8 mouse cellular contexts compared by ENCODE assay signal in genomic region chr11:18115693-18116450, GRCm38 (mm10).
A peak's percentile ranks its signal among the peaks of the same experiment; 100 is the strongest.
DNase-seq lines count a peak whose midpoint lies in the region; ATAC-seq lines count a peak whose summit lies in the region.

No protein-coding gene starts in this region.

- DNase-seq in heart, adult 18-20 months, result peak; percentile 40 to 42
- DNase-seq in heart, embryonic 10.5 days (ENCODE audit: low spot score), result no peak
- DNase-seq in cerebellum, adult 18-20 months, result peak; percentile 7 to 14
- peak; percentile 49 for DNase-seq in gastrocnemius, postnatal 10 days
- DNase-seq in layer of hippocampus, postnatal 14 days (ENCODE audit: low spot score in 2 of 2), result peak; percentile 43 to 74
- DNase-seq in liver, result no peak
- no peak for DNase-seq in adrenal gland, postnatal 4 days (ENCODE audit: low spot score in 2 of 2)

- H3K27ac ChIP-seq in heart, embryonic 10.5 days, result no peak overlapping the region
- no peak overlapping the region for H3K27ac ChIP-seq in neural tube, embryonic 15.5 days (replicated peaks)

- H3K9me3 ChIP-seq in heart, embryonic 10.5 days, result no peaks in the 10 kb centered on the region
- no peaks in the 10 kb centered on the region for H3K9me3 ChIP-seq in neural tube, embryonic 15.5 days (replicated peaks)

- peak; percentile 91 for ATAC-seq in neural tube, embryonic 15.5 days (ENCODE audit: low FRiP score)

- no peak overlapping the region for H3K4me2 ChIP-seq in neural tube, embryonic 15.5 days

- WGBS in heart, embryonic 10.5 days, result 78% methylated on average over 9 of the region's 9 CpGs
- WGBS in neural tube, embryonic 15.5 days, result 66% methylated on average over 9 of the region's 9 CpGs

- no peak overlapping the region for H3K4me3 ChIP-seq in heart, embryonic 10.5 days
- no peak overlapping the region for H3K4me3 ChIP-seq in neural tube, embryonic 15.5 days (replicated peaks)

- H3K4me1 ChIP-seq in heart, embryonic 10.5 days, result no peaks in the 10 kb centered on the region
- no peaks in the 10 kb centered on the region for H3K4me1 ChIP-seq in neural tube, embryonic 15.5 days

- H3K27me3 ChIP-seq in heart, embryonic 10.5 days (ENCODE audit: insufficient read depth, poor library complexity, severe bottlenecking), result no peaks in the 10 kb centered on the region
- no peaks in the 10 kb centered on the region for H3K27me3 ChIP-seq in neural tube, embryonic 15.5 days (replicated peaks)

- no peak overlapping the region for H3K9ac ChIP-seq in neural tube, embryonic 15.5 days (replicated peaks)

- no peaks in the 10 kb centered on the region for H3K36me3 ChIP-seq in heart, embryonic 10.5 days
- no peaks in the 10 kb centered on the region for H3K36me3 ChIP-seq in neural tube, embryonic 15.5 days

Comparison
In these comparisons a context has a peak if more than half of its experiments do, and no peak if none do; other contexts are left out.
1. DNase-seq: peak in heart, adult 18-20 months (2 of 2), cerebellum, adult 18-20 months (2 of 2), gastrocnemius, postnatal 10 days (single experiment) and layer of hippocampus, postnatal 14 days (2 of 2); none in heart, embryonic 10.5 days (single experiment), liver (single experiment) and adrenal gland, postnatal 4 days (0 of 2).